Mouse (Mus musculus) gastrocnemius, adult 18-20 months (tissue): Measurements from ENCODE around the gene Hist1h2aa. TPM values are rescaled to one million over a fixed set of nuclear protein-coding genes. Genes with fewer than 3 reads are reported as not detected.

Experiments
- DNase-seq: peaks from one replicate; pipeline ENCODE4 v3.0.0; 2021; ENCODE audit warnings: low spot score
- microRNA-seq: library from miRNA; unstranded; fragments of <30 nt; microRNA quantifications from one replicate; pipeline ENCODE4 v1.2.0, GENCODE M21; 2021
- total RNA-seq, 2 experiments: library from RNA; stranded (reverse); gene quantifications; 2 replicates each; pipeline ENCODE4 v1.2.3; 2021

Gene Hist1h2aa
- total RNA-seq, 2 experiments from 2014 or later = not detected

- DNase-seq = no peak
Measured at GRCm38 (mm10) chr13:23942861-23943260, 8.6 kb downstream of the Hist1h2aa start.

GRCm38 (mm10) chr13:23946254-23946653, 12.0 kb downstream of the Hist1h2aa start:
- no peak for DNase-seq

- no peak for DNase-seq
Measured at GRCm38 (mm10) chr13:23949484-23950246, 15.4 kb downstream of the Hist1h2aa start.

- DNase-seq = peak; percentile 7
Measured at GRCm38 (mm10) chr13:23950928-23951327, 16.7 kb downstream of the Hist1h2aa start.

GRCm38 (mm10) chr13:23959776-23960175, 25.5 kb downstream of the Hist1h2aa start:
- DNase-seq = no peak

GRCm38 (mm10) chr13:23964909-23965308, 30.6 kb downstream of the Hist1h2aa start:
- DNase-seq = no peak

GRCm38 (mm10) chr13:23971870-23972269, 37.6 kb downstream of the Hist1h2aa start:
- DNase-seq = no peak

- no peak for DNase-seq
Measured at GRCm38 (mm10) chr13:23972271-23972670, 38.0 kb downstream of the Hist1h2aa start.

Small RNAs within 50 kb of the gene (microRNA-seq; reads per million reads assigned to microRNA genes)
- not detected for gene Gm44344

Other genes starting within 250 kb of the Hist1h2aa start
- gene Hist1h1t, start 238.6 kb upstream of the Hist1h2aa start, total RNA-seq = not detected
- gene Hist1h4c, start 236.0 kb upstream of the Hist1h2aa start, total RNA-seq = 10 to 100 TPM; 57.1 to 66.2 TPM
- 10 to 100 TPM; 25.6 to 25.7 TPM for gene Hfe, start 223.6 kb upstream of the Hist1h2aa start, total RNA-seq
- gene Hist1h1c, start 195.7 kb upstream of the Hist1h2aa start, total RNA-seq = 100 to 1,000 TPM; 157 to 219 TPM
- gene Hist1h3c, start 188.9 kb upstream of the Hist1h2aa start, total RNA-seq = not detected
- gene Hist1h2bb, start 187.7 kb upstream of the Hist1h2aa start, total RNA-seq = 1 to 10 TPM; 1.3 to 1.4 TPM
- under 1 TPM in 1 of 2 experiments, not detected in 1; 0.82 TPM for gene Hist1h2ab, start 183.3 kb upstream of the Hist1h2aa start, total RNA-seq
- 1 to 10 TPM in 1 of 2 experiments, not detected in 1; 1.3 TPM for gene Hist1h3b, start 182.2 kb upstream of the Hist1h2aa start, total RNA-seq
- gene Hist1h4b, start 177.4 kb upstream of the Hist1h2aa start, total RNA-seq = 1 to 10 TPM; 1.6 to 1.9 TPM
- 1 to 10 TPM in 1 of 2 experiments, under 1 TPM in 1; 0.89 to 2.8 TPM for gene Hist1h4a, start 173.2 kb upstream of the Hist1h2aa start, total RNA-seq
- 1 to 10 TPM; 5.1 to 5.3 TPM for gene Hist1h3a, start 172.1 kb upstream of the Hist1h2aa start, total RNA-seq
- under 1 TPM; 0.66 to 0.76 TPM for gene Hist1h1a, start 170.8 kb upstream of the Hist1h2aa start, total RNA-seq
- not detected for gene Trim38, start 164.5 kb upstream of the Hist1h2aa start, total RNA-seq
- not detected for gene Slc17a2, start 127.5 kb upstream of the Hist1h2aa start, total RNA-seq
- gene Slc17a3, start 95.0 kb upstream of the Hist1h2aa start, total RNA-seq = under 1 TPM in 1 of 2 experiments, not detected in 1; 0.21 TPM
- not detected for gene Slc17a1, start 66.7 kb upstream of the Hist1h2aa start, total RNA-seq
- under 1 TPM in 1 of 2 experiments, not detected in 1; 0.09 TPM for gene Slc17a4, start 19.5 kb upstream of the Hist1h2aa start, total RNA-seq
- not detected for gene Hist1h2ba, start 306 bp upstream of the Hist1h2aa start, total RNA-seq
- not detected for gene Scgn, start 56.8 kb downstream of the Hist1h2aa start, total RNA-seq